Mouse (Mus musculus) gastrocnemius, postnatal 10 days (tissue): ENCODE measurements at regions not wholly inside any gene's neighbourhood (a gene's known extent, or its start where the extent isn't known, plus 50 kb on each side); places are given as distances from the start of the nearest gene placed in this dataset.

Experiments used
- DNase-seq: peaks from one replicate; pipeline ENCODE4 v3.0.0; 2021; ENCODE audit warnings: mixed read lengths

GRCm38 (mm10) chr10:44640620-44641019 lies 112.3 kb upstream of the Prdm1 start:
- no peak for DNase-seq

- DNase-seq = no peak
These were observed 110.4 kb upstream of the Prdm1 start for GRCm38 (mm10) chr10:44638678-44639077.

- DNase-seq = no peak
These were observed 108.5 kb upstream of the Prdm1 start for GRCm38 (mm10) chr10:44636786-44637185.

- no peak for DNase-seq
These were observed 107.8 kb upstream of the Prdm1 start for GRCm38 (mm10) chr10:44636061-44636460.

GRCm38 (mm10) chr10:44631584-44631983 lies 103.3 kb upstream of the Prdm1 start:
- no peak for DNase-seq

GRCm38 (mm10) chr10:44630485-44630884 lies 102.2 kb upstream of the Prdm1 start:
- DNase-seq = no peak

- no peak for DNase-seq
These were observed 100.1 kb upstream of the Prdm1 start for GRCm38 (mm10) chr10:44628387-44628786.

GRCm38 (mm10) chr10:44627431-44627830 lies 99.1 kb upstream of the Prdm1 start:
- DNase-seq = no peak

- DNase-seq = no peak
These were observed 97.2 kb upstream of the Prdm1 start for GRCm38 (mm10) chr10:44625521-44625920.

- no peak for DNase-seq
These were observed 87.3 kb upstream of the Prdm1 start for GRCm38 (mm10) chr10:44615586-44615985.

- DNase-seq = no peak
These were observed 84.3 kb upstream of the Prdm1 start for GRCm38 (mm10) chr10:44612571-44612970.

GRCm38 (mm10) chr10:44611399-44611798 lies 83.1 kb upstream of the Prdm1 start:
- no peak for DNase-seq

GRCm38 (mm10) chr10:44609187-44609586 lies 80.9 kb upstream of the Prdm1 start:
- no peak for DNase-seq

GRCm38 (mm10) chr10:44607334-44607851 lies 79.1 kb upstream of the Prdm1 start:
- DNase-seq = no peak

GRCm38 (mm10) chr10:44604512-44604911 lies 76.2 kb upstream of the Prdm1 start:
- DNase-seq = no peak

GRCm38 (mm10) chr10:44603461-44603860 lies 75.2 kb upstream of the Prdm1 start:
- no peak for DNase-seq

GRCm38 (mm10) chr10:44601550-44601949 lies 73.2 kb upstream of the Prdm1 start:
- DNase-seq = no peak

GRCm38 (mm10) chr10:44599964-44600334 lies 71.6 kb upstream of the Prdm1 start:
- no peak for DNase-seq

- no peak for DNase-seq
These were observed 71.1 kb upstream of the Prdm1 start for GRCm38 (mm10) chr10:44599331-44599963.

GRCm38 (mm10) chr10:44598615-44599014 lies 70.3 kb upstream of the Prdm1 start:
- DNase-seq = no peak

- DNase-seq = no peak
These were observed 67.6 kb upstream of the Prdm1 start for GRCm38 (mm10) chr10:44595932-44596331.

- DNase-seq = no peak
These were observed 61.5 kb upstream of the Prdm1 start for GRCm38 (mm10) chr10:44589842-44590241.

GRCm38 (mm10) chr10:44589352-44589751 lies 61.1 kb upstream of the Prdm1 start:
- DNase-seq = no peak

GRCm38 (mm10) chr10:44582736-44583135 lies 54.4 kb upstream of the Prdm1 start:
- no peak for DNase-seq
